Mouse (Mus musculus) hindbrain, embryonic 16.5 days (tissue): ENCODE data around the gene 1700017B05Rik. TPM values are rescaled to one million over a fixed set of nuclear protein-coding genes. Genes with fewer than 3 reads are reported as not detected.

Source experiments
- ATAC-seq: fragments of 200-750 bp; cut with Nextera tagmentation; 2 replicates; pipeline ENCODE4 v1.8.0; 2017; ENCODE audit warnings: moderate TSS enrichment, moderate library complexity
- H3K27ac ChIP-seq: fragments of 300-500 bp; sonication (generic); 2 replicates; pipeline ENCODE4 v1.5.1; 2014; ENCODE audit warnings: low read depth, mild to moderate bottlenecking, control low read depth, low read length, moderate library complexity
- H3K27me3 ChIP-seq: fragments of 300-500 bp; sonication (generic); replicated peaks from 2 replicates; pipeline ENCODE4 v1.6.1; 2014; ENCODE audit warnings: low read length; ENCODE audit not compliant: control insufficient read depth, insufficient read depth
- H3K36me3 ChIP-seq: fragments of 300-500 bp; sonication (generic); 2 replicates; pipeline ENCODE4 v1.6.1; 2014; ENCODE audit warnings: mild to moderate bottlenecking, low read length, moderate library complexity, mixed read lengths; ENCODE audit not compliant: control insufficient read depth, insufficient read depth
- H3K4me1 ChIP-seq: fragments of 300-500 bp; sonication (generic); 2 replicates; pipeline ENCODE4 v1.6.1; 2014; ENCODE audit warnings: low read depth, low read length; ENCODE audit not compliant: control insufficient read depth, insufficient read depth
- H3K4me2 ChIP-seq: fragments of 300-500 bp; sonication (generic); 2 replicates; pipeline ENCODE4 v1.6.1; 2014; ENCODE audit warnings: mild to moderate bottlenecking, low read length, control low read depth, moderate library complexity
- H3K4me3 ChIP-seq: fragments of 300-500 bp; sonication (generic); 2 replicates; pipeline ENCODE4 v1.5.1; 2014; ENCODE audit warnings: mild to moderate bottlenecking, low read length, control low read depth, moderate library complexity
- H3K9ac ChIP-seq: fragments of 300-500 bp; sonication (generic); 2 replicates; pipeline ENCODE4 v1.6.1; 2014; ENCODE audit warnings: low read depth, mild to moderate bottlenecking, control low read depth, low read length, moderate library complexity
- H3K9me3 ChIP-seq: fragments of 300-500 bp; sonication (generic); 2 replicates; pipeline ENCODE4 v1.6.1; 2014; ENCODE audit warnings: mild to moderate bottlenecking, low read length, moderate library complexity; ENCODE audit not compliant: control insufficient read depth
- WGBS: fragments of 180-500 bp; shearing (Covaris S2); extraction: QIAGEN DNeasy Blood & Tissue Kit; methylation state at CpG from one replicate; pipeline ENCODE4 v1.1.7; 2014; 5-methylcytosine and 5-hydroxymethylcytosine counted together
- polyA plus RNA-seq: library from polyadenylated mRNA; unstranded; fragments of >200 nt; fragmentation: Nextera tagmentation; extraction: Ambion mirVana; gene quantifications from 2 replicates; pipeline ENCODE4 v1.2.1, GENCODE M21; 2015

1700017B05Rik gene
- polyA plus RNA-seq, 1 experiment from 2014 or later: 3.9 TPM

DNA sequence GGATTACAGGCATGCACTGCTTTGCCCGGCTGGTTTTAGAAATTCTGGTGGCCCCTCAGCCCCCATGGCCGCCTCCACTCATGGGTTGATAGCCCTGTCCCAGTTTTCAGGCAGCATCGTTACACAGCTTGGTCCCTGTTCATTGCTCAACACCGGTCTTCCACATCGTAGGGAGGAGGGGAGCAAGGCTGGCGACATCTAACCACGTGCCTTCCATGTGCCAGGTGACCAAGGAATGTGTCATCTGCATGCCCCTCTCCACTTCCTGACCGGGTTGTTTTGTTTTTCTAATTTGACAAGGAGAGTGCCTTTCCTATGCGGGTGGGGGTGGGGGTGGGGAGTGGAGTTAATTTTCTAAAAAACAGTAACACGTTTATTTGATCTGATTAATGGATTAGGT, 5.7 kb upstream of the 1700017B05Rik start:
- no peak overlapping the region for H3K4me2 ChIP-seq
- no peak overlapping the region for H3K4me3 ChIP-seq
- no peak overlapping the region for H3K27ac ChIP-seq
- H3K27me3 ChIP-seq: 0 out of 2 replicates have a peak, but pooled peaks cover 3% of the 10 kb centered on the region
- 26% methylated on average over 10 of the region's 10 CpGs for WGBS
- H3K36me3 ChIP-seq: no peaks in the 10 kb centered on the region
- no peaks in the 10 kb centered on the region for H3K9me3 ChIP-seq
- no peak for ATAC-seq
- H3K9ac ChIP-seq: no peak overlapping the region
- H3K4me1 ChIP-seq: peaks cover 5% of the 10 kb centered on the region; the same call in 1 of the 2 replicates

GRCm38 (mm10) chr9:57267421-57267820, 5.0 kb upstream of the 1700017B05Rik start:
- H3K9me3 ChIP-seq: no peaks in the 10 kb centered on the region
- H3K4me2 ChIP-seq: no peak overlapping the region
- 16% methylated on average over 5 of the region's 5 CpGs for WGBS
- ATAC-seq: no peak
- H3K4me3 ChIP-seq: no peak overlapping the region
- H3K27ac ChIP-seq: no peak overlapping the region
- H3K9ac ChIP-seq: no peak overlapping the region
- H3K36me3 ChIP-seq: no peaks in the 10 kb centered on the region
- H3K4me1 ChIP-seq: peaks cover 8% of the 10 kb centered on the region
- 0 out of 2 replicates have a peak, but pooled peaks cover 3% of the 10 kb centered on the region for H3K27me3 ChIP-seq

DNA sequence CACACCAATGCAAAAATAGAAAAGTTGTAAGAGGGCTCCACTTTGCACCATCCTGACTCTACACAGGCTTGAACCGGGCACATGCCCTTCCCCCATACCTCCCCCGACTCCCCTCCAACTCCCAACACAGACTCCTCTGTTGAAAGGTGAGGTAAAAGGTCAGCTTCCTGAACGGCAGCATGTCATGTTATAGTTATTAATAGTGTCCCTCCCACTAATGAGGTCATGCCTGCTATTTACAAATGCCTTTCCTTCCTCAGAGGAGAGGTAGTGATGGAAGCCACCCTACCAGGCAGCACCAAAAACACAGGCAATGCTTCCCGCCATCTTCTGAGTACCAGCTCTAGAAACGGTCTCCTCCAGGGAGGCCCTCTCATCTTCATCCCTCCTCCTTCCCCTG, 2.7 kb upstream of the 1700017B05Rik start:
- ATAC-seq: no peak
- Histone ChIP-seq H3K27ac (no peak overlapping the region), H3K4me3 (no peak overlapping the region), H3K4me1 (peaks cover 17% of the 10 kb centered on the region), H3K9ac (no peak overlapping the region), H3K9me3 (no peaks in the 10 kb centered on the region), H3K27me3 (0 out of 2 replicates have a peak, but pooled peaks cover 3% of the 10 kb centered on the region), H3K4me2 (no peak overlapping the region), H3K36me3 (no peaks in the 10 kb centered on the region)
- WGBS: 42% methylated on average over 5 of the region's 5 CpGs

DNA sequence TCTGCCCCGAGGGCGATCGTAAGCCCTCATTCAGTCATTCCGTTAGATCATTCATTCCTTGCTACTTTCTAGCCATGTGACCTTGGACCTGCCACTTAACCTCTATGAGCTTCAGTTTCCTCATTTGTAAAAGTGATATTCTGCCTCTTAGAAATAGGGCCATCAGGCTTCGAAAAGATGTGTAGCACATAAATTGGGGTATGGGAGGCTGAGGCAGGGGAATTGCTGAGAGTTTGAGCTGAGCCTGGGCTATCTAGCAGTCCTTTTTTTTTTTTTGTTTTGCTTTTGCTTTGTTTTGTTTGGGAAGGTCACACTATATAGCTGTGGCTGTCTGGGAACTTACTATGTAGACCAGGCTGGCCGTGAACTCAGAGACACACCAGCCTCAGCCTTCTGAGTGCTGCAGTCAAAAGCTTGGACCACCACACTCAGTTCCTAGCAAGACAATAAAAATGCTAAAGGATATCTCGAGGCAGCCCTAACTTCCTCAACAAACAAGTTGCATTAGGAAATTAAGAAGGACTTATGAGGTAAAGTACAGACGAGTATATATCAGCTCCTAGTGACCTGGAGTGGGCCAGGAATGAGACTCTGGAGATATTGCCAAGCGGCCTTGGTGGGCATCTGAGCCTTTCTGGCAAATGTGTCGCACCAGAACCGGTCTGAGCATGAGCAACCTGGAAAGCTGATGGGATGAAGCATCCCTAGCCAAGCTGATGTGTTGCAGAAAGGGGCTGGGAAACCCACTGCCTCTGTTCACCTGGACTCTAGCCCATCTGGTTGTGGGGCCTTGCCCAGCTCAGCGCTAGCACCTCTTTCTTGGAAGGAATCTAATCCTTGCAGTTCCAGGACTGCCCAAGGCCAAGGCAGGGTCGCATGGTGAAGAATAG, 628 bp upstream of the 1700017B05Rik start:
- Histone ChIP-seq H3K36me3 (no peaks in the 10 kb centered on the region), H3K4me2 (peak overlapping the region; percentile 67), H3K9ac (peak overlapping the region; percentile 71), H3K27me3 (0 out of 2 replicates have a peak, but pooled peaks cover 3% of the 10 kb centered on the region), H3K4me1 (peaks cover 20% of the 10 kb centered on the region), H3K27ac (no peak overlapping the region), H3K9me3 (no peaks in the 10 kb centered on the region), H3K4me3 (peak overlapping the region; percentile 60)
- no peak for ATAC-seq
- WGBS: 54% methylated on average over 13 of the region's 13 CpGs

DNA sequence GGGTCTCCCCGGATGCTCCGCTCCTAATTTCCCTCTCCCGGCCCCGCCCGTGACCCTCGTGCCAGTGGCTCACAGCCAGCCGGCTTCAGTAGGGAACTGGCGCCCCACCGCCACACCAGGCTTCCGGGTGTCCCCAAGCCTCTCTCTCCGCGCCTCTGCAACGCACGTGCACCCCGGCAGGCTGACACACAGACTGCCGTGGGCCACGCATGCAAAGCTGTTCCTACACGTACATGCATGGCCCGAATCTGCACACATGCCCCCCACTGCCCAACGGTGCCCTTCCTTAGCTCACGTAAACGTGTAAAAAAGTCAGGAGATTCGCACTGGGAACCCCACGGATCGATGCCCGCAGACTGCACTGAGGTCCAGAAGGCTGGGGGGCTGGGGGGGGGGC, 898 bp downstream of the 1700017B05Rik start:
- Histone ChIP-seq H3K4me2 (peak overlapping the region; percentile 67), H3K9me3 (no peaks in the 10 kb centered on the region), H3K36me3 (no peaks in the 10 kb centered on the region), H3K4me3 (peak overlapping the region; percentile 60), H3K27ac (no peak overlapping the region), H3K9ac (peak overlapping the region; percentile 71), H3K4me1 (peaks cover 15% of the 10 kb centered on the region), H3K27me3 (0 out of 2 replicates have a peak, but pooled peaks cover 3% of the 10 kb centered on the region)
- ATAC-seq: peak; percentile 29; the same call in 1 of the 2 replicates
- under 1% methylated on average over 26 of the region's 26 CpGs for WGBS

DNA sequence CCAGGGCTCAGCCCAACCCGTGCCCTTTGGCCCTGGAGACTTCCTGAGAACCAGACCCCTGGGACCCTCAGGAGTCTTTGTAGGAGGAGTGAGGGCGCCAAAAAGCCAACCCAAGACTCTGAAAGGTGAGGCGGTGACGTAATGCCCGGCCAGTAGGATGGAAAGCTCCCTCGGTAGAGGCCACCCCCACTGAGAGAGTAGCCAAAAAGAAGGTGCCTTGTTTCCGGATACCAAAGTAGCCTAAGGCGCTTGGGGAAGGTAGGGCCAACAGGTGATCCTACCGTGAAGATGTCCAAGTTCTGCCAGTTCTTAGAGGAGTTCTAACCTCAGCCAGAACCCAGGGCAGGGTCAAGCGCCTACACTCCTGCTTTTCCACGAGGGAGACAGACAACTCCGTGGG, 1.5 kb downstream of the 1700017B05Rik start:
- Histone ChIP-seq H3K9ac (peak overlapping the region; percentile 71), H3K4me3 (peak overlapping the region; percentile 60), H3K27ac (no peak overlapping the region), H3K9me3 (no peaks in the 10 kb centered on the region), H3K27me3 (0 out of 2 replicates have a peak, but pooled peaks cover 3% of the 10 kb centered on the region), H3K4me2 (peak overlapping the region; percentile 67), H3K4me1 (peaks cover 15% of the 10 kb centered on the region), H3K36me3 (no peaks in the 10 kb centered on the region)
- WGBS: 29% methylated on average over 12 of the region's 12 CpGs
- no peak for ATAC-seq

- Histone ChIP-seq H3K4me3 (no peak overlapping the region), H3K9ac (no peak overlapping the region), H3K27ac (no peak overlapping the region), H3K9me3 (no peaks in the 10 kb centered on the region), H3K4me1 (peaks cover 15% of the 10 kb centered on the region), H3K27me3 (0 out of 2 replicates have a peak, but pooled peaks cover 3% of the 10 kb centered on the region), H3K36me3 (no peaks in the 10 kb centered on the region), H3K4me2 (no peak overlapping the region)
- 4% methylated on average over 3 of the region's 3 CpGs for WGBS
- peak; percentile 68 for ATAC-seq
Measured at GRCm38 (mm10) chr9:57259736-57260135, 2.7 kb downstream of the 1700017B05Rik start.

DNA sequence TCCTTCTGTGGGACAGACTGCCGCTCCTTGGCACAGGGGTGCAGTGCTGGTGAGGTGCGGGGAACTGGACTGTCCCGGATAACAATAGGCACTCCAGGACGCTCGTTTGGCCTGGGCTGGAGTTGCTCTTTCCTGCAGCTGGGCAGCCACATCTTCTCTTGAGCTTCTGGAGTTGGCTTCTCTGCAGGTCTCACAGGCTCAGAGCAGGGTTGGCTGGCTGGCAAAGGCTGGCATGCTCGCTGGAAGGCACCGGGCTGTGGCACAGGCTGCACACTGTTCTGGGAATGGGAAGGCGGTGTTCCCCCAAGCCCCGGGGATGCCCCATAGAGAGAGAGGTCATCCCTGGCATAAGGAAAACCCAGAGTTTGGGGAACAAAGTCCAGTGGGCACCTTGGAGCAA, 4.8 kb downstream of the 1700017B05Rik start:
- Histone ChIP-seq H3K27ac (no peak overlapping the region), H3K4me2 (no peak overlapping the region), H3K9ac (no peak overlapping the region), H3K27me3 (no peaks in the 10 kb centered on the region), H3K9me3 (no peaks in the 10 kb centered on the region), H3K4me3 (no peak overlapping the region), H3K36me3 (no peaks in the 10 kb centered on the region), H3K4me1 (peaks cover 11% of the 10 kb centered on the region)
- no peak for ATAC-seq
- 90% methylated on average over 9 of the region's 9 CpGs for WGBS

DNA sequence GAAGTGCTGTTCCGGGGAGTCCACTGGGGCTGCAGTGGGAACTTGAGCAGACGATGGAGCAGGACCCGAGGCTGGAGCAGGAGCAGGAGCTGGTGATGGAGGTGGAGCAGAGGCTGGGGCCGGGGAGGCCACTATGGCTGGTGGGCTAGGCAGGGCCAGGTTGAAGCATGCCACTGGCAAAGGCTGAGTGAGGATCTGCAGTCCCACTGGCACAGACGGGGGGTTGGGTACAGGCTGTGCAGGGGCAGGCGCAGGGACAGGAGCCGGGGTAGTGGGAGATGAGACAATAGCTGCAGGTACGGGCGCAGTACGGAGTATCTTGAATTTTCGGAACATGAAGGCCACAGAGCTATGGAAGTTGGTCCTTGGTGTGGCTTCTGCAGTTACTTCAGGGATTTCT, 5.6 kb downstream of the 1700017B05Rik start:
- no peaks in the 10 kb centered on the region for H3K27me3 ChIP-seq

More for the DNA sequence above, 5.6 kb downstream of the 1700017B05Rik start:
- no peak overlapping the region for H3K9ac ChIP-seq
- H3K4me2 ChIP-seq: no peak overlapping the region
- no peaks in the 10 kb centered on the region for H3K36me3 ChIP-seq
- no peak overlapping the region for H3K27ac ChIP-seq
- no peak overlapping the region for H3K4me3 ChIP-seq
- H3K4me1 ChIP-seq: peaks cover 11% of the 10 kb centered on the region; the same call in 1 of the 2 replicates
- H3K9me3 ChIP-seq: no peaks in the 10 kb centered on the region
- WGBS: 95% methylated on average over 11 of the region's 11 CpGs
- ATAC-seq: no peak
